Mouse (Mus musculus) neural tube, embryonic 11.5 days (tissue): ENCODE measurements around the gene Aqp12. TPM values are rescaled to one million over a fixed set of nuclear protein-coding genes. Genes with fewer than 3 reads are reported as not detected.

Source experiments
- ATAC-seq: fragments of 200-750 bp; cut with Nextera tagmentation; 2 replicates; pipeline ENCODE4 v1.8.0; 2017; ENCODE audit warnings: moderate number of reproducible peaks, mild to moderate bottlenecking, moderate TSS enrichment, moderate library complexity; ENCODE audit not compliant: insufficient read depth, low FRiP score, low TSS enrichment
- DNase-seq: peaks from one replicate; pipeline ENCODE4 v3.0.0-alpha.2; 2015; ENCODE audit warnings: low spot score
- H3K27ac ChIP-seq: fragments of 300-500 bp; sonication (generic); 2 replicates; pipeline ENCODE4 v1.5.1; 2014; ENCODE audit warnings: low read depth, mild to moderate bottlenecking, low read length
- H3K27me3 ChIP-seq: fragments of 300-500 bp; sonication (generic); 2 replicates; pipeline ENCODE4 v1.6.1; 2014; ENCODE audit warnings: mild to moderate bottlenecking, low read length, mixed read lengths; ENCODE audit not compliant: control insufficient read depth, insufficient read depth
- H3K36me3 ChIP-seq: fragments of 300-500 bp; sonication (generic); 2 replicates; pipeline ENCODE4 v1.6.1; 2014; ENCODE audit warnings: mild to moderate bottlenecking, low read length, moderate library complexity, mixed read lengths; ENCODE audit not compliant: control insufficient read depth, insufficient read depth
- H3K4me1 ChIP-seq: fragments of 300-500 bp; sonication (generic); 2 replicates; pipeline ENCODE4 v1.6.1; 2014; ENCODE audit warnings: low read length, mixed read lengths; ENCODE audit not compliant: control insufficient read depth, insufficient read depth
- H3K4me2 ChIP-seq: fragments of 300-500 bp; sonication (generic); 2 replicates; pipeline ENCODE4 v1.6.1; 2014; ENCODE audit warnings: low read depth, mild to moderate bottlenecking, moderate library complexity
- H3K4me3 ChIP-seq: fragments of 300-500 bp; sonication (generic); 2 replicates; pipeline ENCODE4 v1.5.1; 2014; ENCODE audit warnings: low read depth, low read length
- H3K9ac ChIP-seq: fragments of 300-500 bp; sonication (generic); 2 replicates; pipeline ENCODE4 v1.6.1; 2014; ENCODE audit warnings: mild to moderate bottlenecking, low read length
- H3K9me3 ChIP-seq: fragments of 300-500 bp; sonication (generic); 2 replicates; pipeline ENCODE4 v1.6.1; 2016; ENCODE audit warnings: low read length; ENCODE audit not compliant: control insufficient read depth
- WGBS: fragments of 180-500 bp; shearing (Covaris S2); extraction: QIAGEN DNeasy Blood & Tissue Kit; methylation state at CpG from one replicate; pipeline ENCODE4 v1.1.7; 2014; 5-methylcytosine and 5-hydroxymethylcytosine counted together
- polyA plus RNA-seq: library from polyadenylated mRNA; unstranded; fragments of >200 nt; fragmentation: Nextera tagmentation; extraction: Ambion mirVana; gene quantifications from 2 replicates; pipeline ENCODE4 v1.2.1, GENCODE M21; 2014

The Aqp12 gene
- polyA plus RNA-seq, 1 experiment from 2014 or later, result not detected

GRCm38 (mm10) chr1:93009196-93009595 is 3.1 kb downstream of the Aqp12 start:
- Histone ChIP-seq H3K4me1 (no peaks in the 10 kb centered on the region), H3K4me2 (no peak overlapping the region), H3K9me3 (no peaks in the 10 kb centered on the region), H3K27me3 (no peaks in the 10 kb centered on the region), H3K36me3 (no peaks in the 10 kb centered on the region), H3K4me3 (no peak overlapping the region), H3K27ac (no peak overlapping the region), H3K9ac (no peak overlapping the region)
- WGBS, result 87% methylated on average over 4 of the region's 4 CpGs
- ATAC-seq, result no peak
- DNase-seq, result no peak

GRCm38 (mm10) chr1:93010731-93011130 is 4.6 kb downstream of the Aqp12 start:
- Histone ChIP-seq H3K9ac (no peak overlapping the region), H3K27ac (no peak overlapping the region), H3K36me3 (no peaks in the 10 kb centered on the region), H3K4me3 (no peak overlapping the region), H3K4me1 (no peaks in the 10 kb centered on the region), H3K9me3 (no peaks in the 10 kb centered on the region), H3K27me3 (no peaks in the 10 kb centered on the region), H3K4me2 (no peak overlapping the region)
- WGBS, result 36% methylated on average over 3 of the region's 3 CpGs
- ATAC-seq, result no peak
- DNase-seq, result peak; percentile 36

- H3K36me3 ChIP-seq, result no peaks in the 10 kb centered on the region
- 82% methylated on average over 7 of the region's 7 CpGs for WGBS
- no peak overlapping the region for H3K27ac ChIP-seq
- no peak overlapping the region for H3K4me2 ChIP-seq
- no peaks in the 10 kb centered on the region for H3K4me1 ChIP-seq
- ATAC-seq (no peak), DNase-seq (no peak)
- H3K27me3 ChIP-seq, result no peaks in the 10 kb centered on the region
- H3K9me3 ChIP-seq, result no peaks in the 10 kb centered on the region
- H3K4me3 ChIP-seq, result no peak overlapping the region
- no peak overlapping the region for H3K9ac ChIP-seq
These were observed 6.0 kb downstream of the Aqp12 start for GRCm38 (mm10) chr1:93012103-93012585.

- H3K4me2 ChIP-seq, result no peak overlapping the region
- 82% methylated on average over 4 of the region's 4 CpGs for WGBS
- DNase-seq (no peak), ATAC-seq (no peak)
- H3K36me3 ChIP-seq, result no peaks in the 10 kb centered on the region
- no peaks in the 10 kb centered on the region for H3K9me3 ChIP-seq
- H3K27ac ChIP-seq, result no peak overlapping the region
- no peak overlapping the region for H3K4me3 ChIP-seq
- H3K4me1 ChIP-seq, result no peaks in the 10 kb centered on the region
- no peaks in the 10 kb centered on the region for H3K27me3 ChIP-seq
- H3K9ac ChIP-seq, result no peak overlapping the region
These were observed 7.2 kb downstream of the Aqp12 start for GRCm38 (mm10) chr1:93013367-93013766.

GRCm38 (mm10) chr1:93014460-93014859 is 8.3 kb downstream of the Aqp12 start:
- Histone ChIP-seq H3K4me2 (no peak overlapping the region), H3K27ac (no peak overlapping the region), H3K4me1 (no peaks in the 10 kb centered on the region), H3K9ac (no peak overlapping the region), H3K27me3 (no peaks in the 10 kb centered on the region), H3K4me3 (no peak overlapping the region), H3K9me3 (no peaks in the 10 kb centered on the region), H3K36me3 (no peaks in the 10 kb centered on the region; the same call in 1 of the 2 replicates)
- no peak for ATAC-seq
- DNase-seq, result peak; percentile 78

- Histone ChIP-seq H3K9ac (no peak overlapping the region), H3K4me3 (no peak overlapping the region), H3K27ac (no peak overlapping the region), H3K4me1 (no peaks in the 10 kb centered on the region), H3K9me3 (no peaks in the 10 kb centered on the region), H3K36me3 (no peaks in the 10 kb centered on the region; the same call in 1 of the 2 replicates), H3K4me2 (no peak overlapping the region), H3K27me3 (no peaks in the 10 kb centered on the region)
- DNase-seq (no peak), ATAC-seq (no peak)
- 55% methylated on average over 2 of the region's 2 CpGs for WGBS
These were observed 9.0 kb downstream of the Aqp12 start for GRCm38 (mm10) chr1:93015136-93015535.

GRCm38 (mm10) chr1:93018716-93019115 is 12.6 kb downstream of the Aqp12 start:
- H3K27ac ChIP-seq, result no peak overlapping the region
- no peaks in the 10 kb centered on the region for H3K27me3 ChIP-seq
- H3K9me3 ChIP-seq, result no peaks in the 10 kb centered on the region
- H3K4me2 ChIP-seq, result no peak overlapping the region
- ATAC-seq (no peak), DNase-seq (no peak)
- 89% methylated on average over 10 of the region's 10 CpGs for WGBS
- no peaks in the 10 kb centered on the region; the same call in 1 of the 2 replicates for H3K36me3 ChIP-seq
- no peak overlapping the region for H3K4me3 ChIP-seq
- H3K9ac ChIP-seq, result no peak overlapping the region
- H3K4me1 ChIP-seq, result no peaks in the 10 kb centered on the region

- 86% methylated on average over 4 of the region's 4 CpGs for WGBS
- Histone ChIP-seq H3K4me3 (no peak overlapping the region), H3K9ac (no peak overlapping the region), H3K27ac (no peak overlapping the region), H3K4me2 (no peak overlapping the region), H3K36me3 (no peaks in the 10 kb centered on the region; the same call in 1 of the 2 replicates), H3K9me3 (no peaks in the 10 kb centered on the region), H3K4me1 (no peaks in the 10 kb centered on the region), H3K27me3 (no peaks in the 10 kb centered on the region)
- DNase-seq (no peak), ATAC-seq (no peak)
These were observed 14.5 kb downstream of the Aqp12 start for GRCm38 (mm10) chr1:93020602-93021001.

GRCm38 (mm10) chr1:93026600-93026999 is 20.5 kb downstream of the Aqp12 start:
- DNase-seq (no peak), ATAC-seq (no peak)
- WGBS, result 91% methylated on average over 8 of the region's 8 CpGs
- Histone ChIP-seq H3K9ac (no peak overlapping the region), H3K27ac (no peak overlapping the region), H3K9me3 (no peaks in the 10 kb centered on the region), H3K4me2 (no peak overlapping the region), H3K36me3 (no peaks in the 10 kb centered on the region), H3K4me3 (no peak overlapping the region), H3K27me3 (no peaks in the 10 kb centered on the region), H3K4me1 (no peaks in the 10 kb centered on the region)
